Mouse (Mus musculus) ES-CJ7 (cell line): ENCODE measurements around the gene Alg3.

ENCODE experiments used
- DNase-seq: peaks from one replicate; pipeline ENCODE4 v3.0.0; 2011; ENCODE audit warnings: low read depth, low spot score

Alg3 gene

GRCm38 (mm10) chr16:20610501-20611356, 806 bp downstream of the Alg3 start:
- peak; percentile 91 for DNase-seq

- no peak for DNase-seq
Observed at GRCm38 (mm10) chr16:20604705-20605104, 6.8 kb downstream of the Alg3 start.

- no peak for DNase-seq
Observed at GRCm38 (mm10) chr16:20600511-20600910, 11.0 kb downstream of the Alg3 start.

GRCm38 (mm10) chr16:20596687-20597441, 14.7 kb downstream of the Alg3 start:
- no peak for DNase-seq

- no peak for DNase-seq
Observed at GRCm38 (mm10) chr16:20595737-20596136, 15.8 kb downstream of the Alg3 start.

- DNase-seq = no peak
Observed at GRCm38 (mm10) chr16:20595060-20595673, 16.4 kb downstream of the Alg3 start.

GRCm38 (mm10) chr16:20591076-20591705, 20.3 kb downstream of the Alg3 start:
- DNase-seq = no peak

- no peak for DNase-seq
Observed at GRCm38 (mm10) chr16:20590680-20591038, 20.9 kb downstream of the Alg3 start.

GRCm38 (mm10) chr16:20589939-20590679, 21.4 kb downstream of the Alg3 start:
- peak; percentile 41 for DNase-seq

- no peak for DNase-seq
Observed at GRCm38 (mm10) chr16:20589366-20589938, 22.1 kb downstream of the Alg3 start, which contains the start of gene Vwa5b2. TSS of gene Vwa5b2 (plus strand) at chr16:20589471.

GRCm38 (mm10) chr16:20565075-20565474, 46.5 kb downstream of the Alg3 start:
- no peak for DNase-seq

- DNase-seq = peak; percentile 37
Observed at GRCm38 (mm10) chr16:20557381-20557780, 54.2 kb downstream of the Alg3 start.
